ENCODE assay signal across 27 mouse cellular contexts in genomic region chr1:189947411-189947810, GRCm38 (mm10).
"Had no signal": no experiment of that assay in that cellular context is flagged by ENCODE, and none has a peak within 500 bp of the region (broad histone marks: within the 10 kb centered on the region; RNA-seq: fewer than 3 reads in every experiment).

No protein-coding gene starts in this region.

- H3K4me2 ChIP-seq: heart, embryonic 11.5 days; heart, embryonic 13.5 days; heart, embryonic 15.5 days; hindbrain, embryonic 12.5 days; hindbrain, embryonic 14.5 days; intestine, embryonic 15.5 days; limb, embryonic 13.5 days; limb, embryonic 15.5 days; liver, embryonic 12.5 days had no signal

- H3K9ac ChIP-seq: heart, embryonic 13.5 days; heart, embryonic 15.5 days; hindbrain, embryonic 12.5 days; hindbrain, embryonic 14.5 days; intestine, embryonic 15.5 days; limb, embryonic 13.5 days; limb, embryonic 15.5 days; liver, embryonic 12.5 days; liver, embryonic 14.5 days had no signal

- H3K36me3 ChIP-seq: heart, embryonic 13.5 days; heart, embryonic 15.5 days; hindbrain, embryonic 12.5 days; intestine, embryonic 15.5 days; limb, embryonic 13.5 days; limb, embryonic 15.5 days; liver, embryonic 12.5 days had no signal

- H3K9me3 ChIP-seq: heart, embryonic 13.5 days; heart, embryonic 15.5 days; hindbrain, embryonic 12.5 days; intestine, embryonic 15.5 days; limb, embryonic 13.5 days; limb, embryonic 15.5 days; liver, embryonic 12.5 days had no signal

- DNase-seq: gastrocnemius, adult 2 months; gastrocnemius, postnatal 14 days; gastrocnemius, postnatal 36 days; heart, adult 2 months; heart, postnatal 14 days; heart, postnatal 4 days; kidney, adult 18-20 months; kidney, adult 8-10 months; kidney, postnatal 10 days; kidney, postnatal 25 days; kidney, postnatal 4 days; layer of hippocampus, postnatal 36 days; left cerebral cortex, postnatal 4 days had no signal

- ATAC-seq: hindbrain, embryonic 16.5 days; inflammation-experienced regulatory T-cells, adult 6 months; intestine, embryonic 15.5 days; intestine, postnatal 0 days; liver, embryonic 12.5 days had no signal

- H3K4me1 ChIP-seq: heart, embryonic 13.5 days; heart, embryonic 15.5 days; hindbrain, embryonic 12.5 days; intestine, embryonic 15.5 days; limb, embryonic 13.5 days; limb, embryonic 15.5 days; liver, embryonic 12.5 days had no signal

- H3K27me3 ChIP-seq: heart, embryonic 15.5 days; hindbrain, embryonic 12.5 days; intestine, embryonic 15.5 days; limb, embryonic 13.5 days; limb, embryonic 15.5 days; liver, embryonic 12.5 days had no signal

- H3K27ac ChIP-seq: gastrocnemius, adult 2 months; heart, adult 2 months; heart, embryonic 13.5 days; heart, embryonic 15.5 days; hindbrain, embryonic 12.5 days; hindbrain, embryonic 14.5 days; intestine, embryonic 15.5 days; layer of hippocampus, adult 2 months; limb, embryonic 13.5 days; limb, embryonic 15.5 days; liver, embryonic 12.5 days; liver, embryonic 14.5 days had no signal

- H3K4me3 ChIP-seq: gastrocnemius, adult 2 months; heart, adult 2 months; heart, embryonic 13.5 days; heart, embryonic 15.5 days; hindbrain, embryonic 12.5 days; intestine, embryonic 15.5 days; layer of hippocampus, adult 2 months; limb, embryonic 13.5 days; limb, embryonic 15.5 days; liver, embryonic 12.5 days had no signal
